Mouse (Mus musculus) lung, embryonic 14.5 days (tissue): ENCODE data around the gene Zhx3. TPM values are rescaled to one million over a fixed set of nuclear protein-coding genes. Genes with fewer than 3 reads are reported as not detected.
A peak's percentile ranks its signal among the peaks of the same experiment; 100 is the strongest.

ENCODE experiments used
- ATAC-seq: fragments of 200-750 bp; cut with Nextera tagmentation; 2 replicates; pipeline ENCODE4 v1.8.0; 2017; ENCODE audit warnings: mild to moderate bottlenecking, moderate TSS enrichment, moderate library complexity; ENCODE audit not compliant: insufficient read depth
- DNase-seq: peaks from one replicate; pipeline ENCODE4 v3.0.0-alpha.2; 2015
- H3K27ac ChIP-seq: fragments of 300-500 bp; sonication (generic); 2 replicates; pipeline ENCODE4 v1.5.1; 2014; ENCODE audit warnings: low read depth, mild to moderate bottlenecking, moderate library complexity
- H3K27me3 ChIP-seq: fragments of 300-500 bp; sonication (generic); 2 replicates; pipeline ENCODE4 v1.6.1; 2014; ENCODE audit warnings: low read length, control low read depth; ENCODE audit not compliant: insufficient read depth
- H3K36me3 ChIP-seq: fragments of 300-500 bp; sonication (generic); 2 replicates; pipeline ENCODE4 v1.6.1; 2014; ENCODE audit warnings: control low read depth; ENCODE audit not compliant: insufficient read depth
- H3K4me1 ChIP-seq: fragments of 300-500 bp; sonication (generic); 2 replicates; pipeline ENCODE4 v1.6.1; 2014; ENCODE audit warnings: antibody characterized with exemption, control low read depth; ENCODE audit not compliant: insufficient read depth
- H3K4me2 ChIP-seq: fragments of 300-500 bp; sonication (generic); 2 replicates; pipeline ENCODE4 v1.6.1; 2014; ENCODE audit warnings: mild to moderate bottlenecking
- H3K4me3 ChIP-seq: fragments of 300-500 bp; sonication (generic); 2 replicates; pipeline ENCODE4 v1.5.1; 2014; ENCODE audit warnings: low read depth, low read length
- H3K9ac ChIP-seq: fragments of 300-500 bp; sonication (generic); 2 replicates; pipeline ENCODE4 v1.6.1; 2014
- H3K9me3 ChIP-seq: fragments of 300-500 bp; sonication (generic); 2 replicates; pipeline ENCODE4 v1.6.1; 2016; ENCODE audit warnings: low read depth, low read length, control low read depth
- CTCF ChIP-seq: IDR thresholded peaks from 2 replicates; pipeline ENCODE4 v1.5.1; 2016; ENCODE audit warnings: antibody characterized with exemption, low read depth
- WGBS: fragments of 180-500 bp; shearing (Covaris S2); extraction: QIAGEN DNeasy Blood & Tissue Kit; methylation state at CpG from one replicate; pipeline ENCODE4 v1.1.7; 2014; 5-methylcytosine and 5-hydroxymethylcytosine counted together
- polyA plus RNA-seq: library from polyadenylated mRNA; unstranded; fragments of >200 nt; fragmentation: Nextera tagmentation; extraction: Ambion mirVana; gene quantifications from 2 replicates; pipeline ENCODE4 v1.2.1, GENCODE M21; 2014

Zhx3 gene
- polyA plus RNA-seq, 1 experiment from 2014 or later, result 13.0 TPM

DNA sequence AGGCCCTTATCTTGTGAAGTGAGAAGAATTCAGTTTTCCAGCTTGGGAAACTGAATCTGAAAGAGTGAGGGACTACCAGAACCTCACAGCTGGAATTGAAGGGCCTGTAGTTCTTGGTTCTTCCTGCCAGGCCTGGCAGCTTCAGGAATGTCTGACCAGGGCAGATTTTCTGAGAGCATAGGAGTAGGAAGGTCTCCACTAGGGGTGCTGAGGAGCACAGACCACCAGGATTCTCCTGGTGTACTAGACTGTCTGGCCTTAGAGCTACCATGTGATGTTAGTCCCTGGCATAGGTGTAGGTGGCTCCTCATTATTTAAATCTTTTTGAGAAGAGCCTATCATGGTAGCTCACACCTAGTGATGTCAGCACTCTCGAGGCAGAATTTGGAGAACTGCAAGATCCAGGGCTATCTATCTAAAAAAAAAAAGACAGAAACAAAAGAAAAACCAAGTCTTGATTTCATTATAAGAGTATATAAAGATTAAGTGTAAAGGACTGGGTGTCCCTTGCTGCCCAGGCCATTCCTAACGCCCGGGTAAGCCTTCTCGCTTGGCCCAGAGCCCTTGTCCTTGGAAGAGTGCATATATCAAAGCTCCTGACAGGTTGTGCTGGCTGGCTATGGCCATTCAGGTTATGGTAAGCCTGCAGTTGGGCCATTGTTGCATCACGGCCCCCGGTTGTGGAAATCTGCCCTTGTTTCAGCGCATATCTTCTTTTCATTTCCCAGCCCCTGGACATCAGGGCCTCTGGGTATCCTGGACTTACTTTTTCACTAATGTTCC lies 128.6 kb downstream of the Zhx3 start:
- Histone ChIP-seq H3K27me3 (no peaks in the 10 kb centered on the region), H3K4me3 (no peak overlapping the region), H3K27ac (no peak overlapping the region), H3K9me3 (no peaks in the 10 kb centered on the region), H3K4me2 (no peak overlapping the region), H3K4me1 (peaks cover 12% of the 10 kb centered on the region; the same call in 1 of the 2 replicates), H3K9ac (no peak overlapping the region), H3K36me3 (peaks cover 61% of the 10 kb centered on the region)
- WGBS, result 70% methylated on average over 7 of the region's 7 CpGs
- ATAC-seq (peak; percentile 57; the same call in 1 of the 2 replicates), DNase-seq (peak; percentile 78)
- TF ChIP-seq CTCF, result peak; percentile 69

DNA sequence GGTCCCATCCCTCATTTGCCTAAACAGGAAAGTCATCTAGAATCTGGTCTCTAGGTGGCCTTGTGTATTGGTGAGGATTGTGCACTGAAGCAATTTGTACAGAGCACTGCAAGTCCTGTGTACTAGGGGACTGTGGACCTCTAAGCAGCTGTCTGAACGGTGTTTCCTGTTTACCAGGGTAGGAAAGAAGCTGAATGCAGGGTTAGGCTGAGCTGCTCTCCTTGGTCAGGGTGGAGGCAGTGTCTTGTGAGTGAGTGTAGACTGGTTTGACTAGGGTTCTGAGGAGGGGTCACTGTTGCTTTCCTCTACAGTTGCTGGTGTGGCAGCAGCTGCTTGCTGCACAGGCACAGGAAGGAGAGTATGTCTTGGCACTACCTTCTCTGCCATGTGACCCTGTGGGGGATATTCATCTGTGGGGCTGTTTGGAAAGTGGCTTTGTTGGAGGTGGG lies 130.6 kb downstream of the Zhx3 start:
- Histone ChIP-seq H3K27ac (peak overlapping the region; percentile 71), H3K9ac (no peak overlapping the region), H3K27me3 (no peaks in the 10 kb centered on the region), H3K4me3 (no peak overlapping the region), H3K9me3 (no peaks in the 10 kb centered on the region), H3K36me3 (peaks cover 45% of the 10 kb centered on the region), H3K4me1 (peaks cover 12% of the 10 kb centered on the region; the same call in 1 of the 2 replicates), H3K4me2 (no peak overlapping the region)
- ATAC-seq (peak; percentile 42; the same call in 1 of the 2 replicates), DNase-seq (no peak)
- no peak for TF ChIP-seq CTCF
- WGBS, result 31% methylated on average over 1 of the region's 1 CpGs

DNA sequence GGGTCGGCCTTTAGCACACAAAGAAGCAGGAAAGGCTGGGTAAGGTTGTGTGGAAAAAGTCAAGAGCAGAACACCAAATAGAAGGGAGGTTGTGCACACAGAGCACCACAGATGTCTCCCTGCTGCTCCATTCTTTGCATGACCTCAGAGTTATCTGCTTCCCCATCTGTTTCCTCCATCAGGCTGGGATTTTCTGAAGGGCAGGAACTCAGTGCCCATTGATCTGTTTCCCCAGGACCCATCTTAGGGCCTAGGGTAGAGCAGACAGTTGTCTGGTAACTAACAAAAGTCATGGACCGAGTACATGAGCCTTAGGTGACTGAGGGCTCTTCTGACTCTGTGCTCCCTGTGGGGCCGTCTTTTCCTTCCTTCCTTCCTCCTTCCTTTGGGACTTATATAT lies 131.2 kb downstream of the Zhx3 start:
- Histone ChIP-seq H3K27me3 (no peaks in the 10 kb centered on the region), H3K9me3 (no peaks in the 10 kb centered on the region)

DNA sequence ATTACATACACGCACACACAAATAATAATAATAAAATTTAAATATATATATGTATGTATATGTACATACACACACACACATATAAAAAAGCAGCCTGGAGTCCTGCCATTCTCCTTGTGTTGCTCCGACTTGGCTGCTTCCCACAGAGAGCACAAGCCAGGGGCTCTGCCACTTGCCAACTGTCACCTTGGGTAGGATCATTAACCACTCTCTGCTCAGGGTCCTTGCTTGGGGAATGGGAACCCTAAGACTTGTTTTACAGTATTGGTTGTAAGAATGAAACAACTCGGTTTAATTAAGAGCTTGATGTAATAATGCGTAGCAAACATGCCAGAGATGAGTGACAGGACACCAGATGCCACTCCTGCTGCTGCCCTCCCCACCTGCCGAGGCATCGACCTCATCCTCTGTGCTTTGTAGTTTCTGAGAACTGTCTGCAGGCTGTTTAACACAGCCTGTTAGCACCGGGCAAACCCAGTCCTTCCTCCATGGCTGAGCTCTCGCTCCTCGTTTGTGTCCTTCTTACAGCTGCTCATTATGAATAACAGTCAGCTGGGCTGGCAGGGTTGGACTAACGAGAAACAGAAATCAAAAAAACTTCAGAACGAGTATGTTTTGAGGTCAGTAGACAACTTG lies 132.2 kb downstream of the Zhx3 start:
- H3K4me3 ChIP-seq, result no peak overlapping the region
- DNase-seq (no peak), ATAC-seq (no peak)
- H3K9ac ChIP-seq, result no peak overlapping the region
- peaks cover 12% of the 10 kb centered on the region; the same call in 1 of the 2 replicates for H3K4me1 ChIP-seq
- H3K27me3 ChIP-seq, result no peaks in the 10 kb centered on the region
- no peak for TF ChIP-seq CTCF
- no peaks in the 10 kb centered on the region for H3K9me3 ChIP-seq
- peak overlapping the region; percentile 56; the same call in 1 of the 2 replicates for H3K27ac ChIP-seq
- peaks cover 51% of the 10 kb centered on the region for H3K36me3 ChIP-seq
- no peak overlapping the region for H3K4me2 ChIP-seq
- 71% methylated on average over 11 of the region's 11 CpGs for WGBS

More for the DNA sequence above, 131.2 kb downstream of the Zhx3 start:
- WGBS, result 52% methylated on average over 3 of the region's 3 CpGs
- DNase-seq, result peak; percentile 48
- Histone ChIP-seq H3K36me3 (peaks cover 46% of the 10 kb centered on the region), H3K27ac (peak overlapping the region; percentile 71), H3K4me2 (no peak overlapping the region), H3K9ac (no peak overlapping the region), H3K4me1 (peaks cover 12% of the 10 kb centered on the region; the same call in 1 of the 2 replicates), H3K4me3 (no peak overlapping the region)
- ATAC-seq, result peak; percentile 20; the same call in 1 of the 2 replicates
- TF ChIP-seq CTCF, result no peak

DNA sequence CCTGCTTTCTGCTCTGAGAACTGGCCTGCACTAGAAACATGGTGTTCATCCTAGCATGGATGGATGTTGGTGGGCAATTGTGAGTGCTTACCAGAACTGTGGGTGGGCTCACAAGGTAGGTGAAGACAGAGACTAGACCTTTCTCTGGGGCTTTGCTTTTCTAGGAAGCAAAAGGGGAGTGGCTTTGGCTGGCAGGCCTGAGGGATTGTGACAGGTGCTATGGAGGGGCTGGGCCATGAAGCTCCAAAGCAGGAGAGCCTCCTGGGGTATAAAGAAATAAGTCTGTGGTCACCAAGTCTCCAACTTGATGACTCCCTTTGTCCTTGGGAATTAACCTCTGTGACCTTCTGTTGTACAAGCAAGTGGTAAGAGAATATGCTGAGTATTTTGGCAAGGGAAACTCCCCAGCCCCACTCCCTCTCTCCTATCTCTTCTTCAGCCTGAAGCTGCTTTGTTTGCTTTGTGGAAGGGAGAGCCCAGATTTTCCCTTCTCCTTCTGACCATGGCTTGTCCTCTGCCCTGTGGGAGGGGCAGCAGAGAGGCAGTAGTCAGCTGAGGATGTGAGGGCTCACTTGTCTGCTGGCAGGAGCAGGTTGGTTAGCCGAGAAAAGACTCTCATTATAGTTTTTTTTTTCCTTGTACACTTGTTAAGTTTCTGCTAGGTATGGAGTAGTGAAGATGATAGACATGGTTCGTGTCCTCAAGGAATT lies 133.0 kb downstream of the Zhx3 start:
- Histone ChIP-seq H3K27ac (no peak overlapping the region), H3K9ac (no peak overlapping the region), H3K4me2 (no peak overlapping the region), H3K4me1 (peaks cover 12% of the 10 kb centered on the region; the same call in 1 of the 2 replicates), H3K36me3 (peaks cover 57% of the 10 kb centered on the region), H3K4me3 (no peak overlapping the region), H3K27me3 (no peaks in the 10 kb centered on the region), H3K9me3 (no peaks in the 10 kb centered on the region)
- no peak for TF ChIP-seq CTCF
- ATAC-seq, result no peak
- WGBS, result 34% methylated on average over 2 of the region's 2 CpGs
- DNase-seq, result no peak

DNA sequence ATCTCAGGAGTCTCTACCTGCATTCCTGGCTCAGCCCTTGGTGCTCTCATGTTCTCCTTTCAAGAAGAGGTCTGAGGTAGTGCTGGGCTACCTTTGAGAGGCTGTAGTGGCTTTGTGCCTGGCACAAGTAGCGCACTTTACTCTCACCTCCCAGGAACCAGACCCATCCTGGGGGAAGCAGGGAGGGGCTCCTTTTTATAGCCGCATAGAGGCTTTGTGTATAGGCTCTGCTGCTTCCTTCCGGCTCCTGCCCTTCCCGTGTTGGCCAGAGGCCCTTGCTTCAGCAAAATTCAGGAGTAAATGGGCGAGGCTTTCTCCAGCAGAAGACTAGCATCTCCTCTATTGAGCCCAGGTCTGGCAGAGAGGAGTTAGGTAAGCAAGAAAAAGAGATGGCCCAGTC lies 134.4 kb downstream of the Zhx3 start:
- Histone ChIP-seq H3K4me3 (no peak overlapping the region), H3K27me3 (no peaks in the 10 kb centered on the region), H3K4me1 (peaks cover 23% of the 10 kb centered on the region), H3K9me3 (no peaks in the 10 kb centered on the region), H3K4me2 (no peak overlapping the region), H3K27ac (peak overlapping the region; percentile 64; the same call in 1 of the 2 replicates), H3K9ac (no peak overlapping the region), H3K36me3 (peaks cover 55% of the 10 kb centered on the region)
- DNase-seq, result peak; percentile 36
- WGBS, result 52% methylated on average over 5 of the region's 5 CpGs
- peak; percentile 22; the same call in 1 of the 2 replicates for ATAC-seq
- TF ChIP-seq CTCF, result no peak
